Mouse (Mus musculus) lung, adult 2 months (tissue): Measurements from ENCODE around the gene Lbhd1.

Experiments used
- CTCF ChIP-seq: fragments of 200-500 bp; IDR thresholded peaks from 2 replicates; pipeline ENCODE4 v1.5.1; 2011; ENCODE audit warnings: mild to moderate bottlenecking, low read length, control low read depth; ENCODE audit not compliant: insufficient read depth
- POLR2A ChIP-seq: fragments of 200-500 bp; IDR thresholded peaks from 2 replicates; pipeline ENCODE4 v1.6.1; 2011; ENCODE audit warnings: low read depth, mild to moderate bottlenecking, control low read depth, low read length, borderline replicate concordance; ENCODE audit errors: extremely low read depth

- no peak for TF ChIP-seq CTCF
- TF ChIP-seq POLR2A, result peak; percentile 96
Measured at GRCm38 (mm10) chr19:8920073-8920736, 36.7 kb downstream of the Lbhd1 start, which contains the start of gene B3gat3.
